Mouse (Mus musculus): ENCODE data around the gene Trabd2b.

DNA sequence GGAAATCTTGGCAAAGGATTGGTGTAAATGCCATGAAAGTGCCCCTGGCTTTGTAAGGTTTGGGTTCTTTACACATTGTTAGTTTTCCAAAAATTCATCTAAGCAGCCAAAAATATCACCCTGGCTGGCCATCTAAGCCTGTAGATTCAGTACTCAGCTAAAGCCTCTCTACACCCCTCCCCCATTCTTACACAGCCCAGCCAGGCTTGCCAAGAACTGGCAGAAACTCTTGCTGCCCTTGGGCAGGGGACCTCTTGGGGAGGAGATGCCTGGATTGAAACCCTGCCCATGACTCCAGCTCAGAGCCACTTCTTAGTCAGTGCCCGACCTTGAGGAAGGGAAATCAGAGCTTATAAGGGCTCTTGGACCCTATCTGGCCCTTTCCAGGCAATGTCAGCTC lies 207.6 kb downstream of the Trabd2b start:
- TF ChIP-seq POLR2A (IDR thresholded peaks at IDR 0.05; ENCODE audit: borderline replicate concordance, insufficient read depth, low read length), result no peak
- TF ChIP-seq CTCF (IDR thresholded peaks at IDR 0.05; ENCODE audit: borderline replicate concordance, insufficient read depth, low read depth, low read length), result no peak
